Mouse (Mus musculus) right cerebral cortex, postnatal 36 days (tissue): ENCODE data around the gene Acad12.
"Not testable (repeated sequence)": the region's sequence is repeated elsewhere in the genome, so short reads cannot be mapped to it uniquely, and the experiment has no call there.

Source experiments
- DNase-seq, 2 experiments: peaks; one replicate each; pipeline ENCODE4 v3.0.0; 2022; ENCODE audit warnings: low spot score in 2 of 2, mixed read lengths in 1 of 2

The Acad12 gene

GRCm38 (mm10) chr5:121612036-121612435, 6.7 kb downstream of the Acad12 start:
- DNase-seq = no peak

- not testable (repeated sequence) for DNase-seq
These were observed 9.1 kb downstream of the Acad12 start for GRCm38 (mm10) chr5:121609556-121610135.

DNA sequence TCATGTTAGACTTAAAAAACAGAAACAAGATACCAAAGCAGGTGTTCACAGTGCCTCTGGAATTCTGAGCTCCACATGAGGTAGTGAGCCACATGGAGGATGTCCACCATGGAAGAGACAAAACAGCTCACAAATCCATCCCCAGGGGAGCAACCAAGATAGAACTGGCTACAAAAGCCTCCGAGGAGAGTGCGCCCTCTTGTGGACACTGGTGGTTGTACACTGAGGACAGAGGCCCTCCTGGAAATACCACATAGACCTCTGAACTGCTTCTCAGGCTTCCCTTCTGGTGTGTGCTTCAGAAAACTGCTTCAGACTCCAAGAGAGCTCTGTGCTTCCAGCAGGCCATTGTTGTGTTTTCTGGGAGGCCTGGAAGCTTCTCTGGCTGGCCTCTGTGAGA, 12.6 kb downstream of the Acad12 start:
- DNase-seq = peak; percentile 36 to 41

- DNase-seq = not testable (repeated sequence)
These were observed 14.9 kb downstream of the Acad12 start for GRCm38 (mm10) chr5:121603815-121604214.

- peak; percentile 71 to 76 for DNase-seq
These were observed 17.0 kb downstream of the Acad12 start for GRCm38 (mm10) chr5:121601547-121602299.

GRCm38 (mm10) chr5:121598871-121599610, 19.7 kb downstream of the Acad12 start:
- no peak for DNase-seq

DNA sequence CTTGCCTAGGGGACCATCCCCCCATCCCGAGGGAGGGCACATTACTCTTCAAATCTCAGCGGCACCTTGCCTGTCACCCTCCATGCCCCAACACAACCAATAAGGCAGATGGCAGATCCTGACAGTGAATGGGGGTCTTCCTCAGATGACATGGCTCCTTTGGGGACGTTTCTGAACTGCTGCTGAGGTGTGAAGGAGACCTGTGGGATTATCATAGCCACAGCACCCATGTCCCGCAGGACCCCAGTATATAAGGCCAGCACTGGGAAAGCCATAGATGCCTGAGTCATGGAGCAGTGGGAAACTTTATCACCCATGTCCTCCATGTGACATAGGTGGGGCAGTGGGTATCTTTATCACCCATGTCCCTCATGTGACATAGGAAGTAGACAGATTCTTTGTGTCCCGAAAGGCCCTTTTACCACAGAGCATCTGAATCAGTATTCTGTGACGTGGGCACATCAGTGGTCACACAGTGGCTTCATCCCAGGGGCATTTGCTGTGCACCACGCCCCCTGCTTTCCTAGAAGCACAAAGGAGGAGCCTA, 20.7 kb downstream of the Acad12 start:
- no peak for DNase-seq

- DNase-seq = no peak
These were observed 21.4 kb downstream of the Acad12 start for GRCm38 (mm10) chr5:121597332-121597731.

DNA sequence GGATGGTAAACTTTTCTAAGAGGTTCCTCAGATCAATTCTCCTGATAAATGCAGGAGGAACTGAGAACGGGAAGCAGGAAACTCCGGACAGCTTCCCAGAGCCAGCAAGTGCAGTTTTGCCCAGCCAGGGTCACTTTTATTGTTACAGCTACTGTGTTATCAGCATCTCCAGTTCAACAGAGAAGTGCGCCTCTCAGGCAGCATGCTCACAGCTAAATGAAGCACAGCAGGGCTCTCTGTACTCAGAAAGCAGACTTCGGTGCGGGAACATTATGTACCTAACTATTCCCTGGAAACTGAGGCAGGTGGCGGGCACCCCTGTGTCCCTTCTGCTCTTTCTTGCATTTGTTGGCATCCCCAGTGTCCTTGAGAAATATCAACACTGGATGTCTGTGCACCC, 22.5 kb downstream of the Acad12 start:
- no peak for DNase-seq

DNA sequence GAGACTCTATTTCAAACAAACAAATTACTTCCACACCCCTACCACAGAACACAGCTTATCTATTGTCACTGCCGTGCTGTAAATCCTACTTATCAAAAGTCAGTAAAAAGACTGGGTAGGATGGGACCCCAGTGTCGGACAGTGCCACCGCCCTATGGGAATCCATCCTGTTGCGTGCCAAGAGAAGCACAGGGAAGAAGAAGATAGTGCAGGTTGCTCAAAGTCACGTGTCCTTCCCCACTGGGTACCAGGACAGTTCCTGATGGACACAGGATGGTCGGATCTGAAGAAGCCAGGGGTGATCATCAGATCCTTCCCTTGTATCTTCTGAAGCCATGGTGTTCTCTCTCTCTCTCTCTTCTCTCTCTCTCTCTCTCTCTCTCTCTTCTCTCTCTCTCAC, 23.0 kb downstream of the Acad12 start:
- no peak for DNase-seq

DNA sequence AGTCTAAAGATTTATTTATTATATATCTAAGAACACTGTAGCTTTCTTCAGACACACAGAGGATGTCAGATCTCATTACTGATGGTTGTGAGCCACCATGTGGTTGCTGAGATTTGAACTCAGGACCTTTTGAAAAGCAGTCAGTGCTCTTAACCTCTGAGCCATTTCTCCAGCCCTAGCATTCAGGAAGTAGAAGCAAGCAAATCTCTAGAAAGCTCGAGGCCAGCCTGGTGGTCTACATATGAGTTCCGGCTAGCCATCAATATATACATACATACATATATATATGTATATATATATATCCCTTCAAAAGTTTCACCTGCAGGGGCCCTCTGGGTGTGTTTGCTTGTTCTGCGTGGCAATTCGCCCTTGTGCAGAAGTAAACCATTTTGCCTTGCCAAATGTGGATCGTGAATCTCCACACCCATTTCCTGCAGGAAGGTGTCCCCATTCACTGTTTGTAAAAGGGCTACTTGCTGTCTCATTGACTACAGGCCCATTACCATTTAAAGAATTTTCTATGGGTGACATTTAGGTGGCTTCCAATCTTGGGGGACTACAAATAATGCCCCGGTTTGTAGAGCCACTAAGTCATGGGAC, 23.9 kb downstream of the Acad12 start:
- DNase-seq = no peak

- peak; percentile 61 to 67 for DNase-seq
These were observed 25.0 kb downstream of the Acad12 start, which contains the start of gene Aldh2 for GRCm38 (mm10) chr5:121593451-121594401. Gene Aldh2 (minus strand): TSS chr5:121593824.

- no peak for DNase-seq
These were observed 25.8 kb downstream of the Acad12 start for GRCm38 (mm10) chr5:121592816-121593407.

GRCm38 (mm10) chr5:121592064-121592815, 26.5 kb downstream of the Acad12 start:
- DNase-seq = no peak

DNA sequence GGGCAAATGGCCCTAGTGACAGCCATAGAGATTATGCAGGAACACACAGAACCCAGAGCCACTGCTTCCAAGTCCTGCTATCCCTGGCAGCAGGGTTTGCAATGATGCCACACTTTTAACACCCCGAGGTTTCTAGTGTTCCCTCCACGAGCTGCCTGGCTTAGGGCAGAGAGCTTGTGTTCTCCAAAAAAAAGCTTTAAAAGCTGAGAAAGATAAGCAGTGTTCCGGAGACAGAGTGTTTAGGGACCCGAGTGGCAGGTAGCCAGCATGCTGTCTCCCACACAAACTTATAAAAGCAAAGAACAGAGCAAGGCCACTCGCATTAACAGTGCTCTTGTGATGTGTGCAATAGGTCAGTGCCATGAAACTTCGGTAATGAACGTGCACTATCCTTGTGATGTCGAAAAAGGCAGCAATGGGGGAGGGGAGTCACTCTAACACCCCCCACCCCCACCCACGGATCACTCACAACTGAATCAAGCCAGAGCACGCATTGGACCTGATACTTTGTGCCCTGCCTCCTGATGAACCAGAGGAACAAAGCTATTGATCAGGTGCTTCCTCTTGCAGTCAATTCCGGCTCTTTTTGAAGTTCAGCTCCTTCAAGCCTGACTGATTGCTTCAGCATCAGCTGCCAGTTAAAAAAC, 27.2 kb downstream of the Acad12 start:
- DNase-seq = no peak

DNA sequence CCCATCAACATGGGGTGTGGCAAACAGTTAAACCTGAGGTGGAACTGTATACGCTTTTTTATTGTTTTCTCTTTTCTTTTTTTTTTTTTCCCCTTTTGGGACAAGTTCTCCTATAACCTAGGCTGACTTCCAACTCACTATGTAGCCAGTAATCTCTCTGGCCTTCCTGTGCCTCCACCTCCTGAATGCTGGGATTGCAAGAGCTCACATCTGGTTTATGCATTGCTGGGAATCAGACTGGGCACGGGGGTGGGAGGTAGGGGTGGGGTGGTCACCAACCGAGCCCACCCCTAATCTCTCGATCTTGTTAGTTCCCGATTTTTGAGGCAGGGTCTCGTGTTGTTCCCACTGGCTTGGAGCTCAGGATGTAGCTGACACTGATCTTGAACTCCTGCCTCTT, 28.8 kb downstream of the Acad12 start:
- DNase-seq = no peak

- peak; percentile 51 to 71 for DNase-seq
These were observed 32.2 kb downstream of the Acad12 start for GRCm38 (mm10) chr5:121586400-121587039.

- DNase-seq = no peak
These were observed 33.0 kb downstream of the Acad12 start for GRCm38 (mm10) chr5:121585699-121586098.

DNA sequence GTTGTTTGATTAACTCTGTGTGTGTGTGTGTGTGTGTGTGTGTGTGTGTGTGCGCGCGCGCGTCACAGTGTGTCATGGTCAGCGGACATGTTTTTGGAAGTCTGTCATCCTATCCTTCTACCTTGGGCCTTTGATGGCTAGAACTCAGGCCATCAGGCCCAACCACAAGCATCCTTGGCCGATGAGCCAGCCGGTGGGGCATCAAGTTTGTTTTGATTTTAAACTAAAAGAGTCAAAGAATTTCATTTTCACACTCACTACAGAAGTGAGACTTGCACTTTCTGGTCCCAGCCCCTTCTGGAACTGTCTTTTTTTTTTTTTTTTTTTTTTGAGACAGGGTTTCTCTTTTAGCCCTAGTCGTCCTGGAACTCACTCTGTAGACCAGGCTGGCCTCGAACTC, 33.7 kb downstream of the Acad12 start:
- DNase-seq = no peak
